Mouse (Mus musculus) neutrophil, adult 83 days (primary cell): ENCODE results near the gene Cnot6l. TPM values are rescaled to one million over a fixed set of nuclear protein-coding genes. Genes with fewer than 3 reads are reported as not detected.

Experiments used
- total RNA-seq, 2 experiments: library from RNA; stranded (reverse); gene quantifications; one replicate each; pipeline ENCODE4 v1.2.4; 2023

Gene Cnot6l
- total RNA-seq: 10 to 100 TPM; 75.7 to 78.8 TPM

GRCm38 (mm10) chr5:96164021-96164411 lies at the start of gene Cnot6l:
TSS of gene Cnot6l (minus strand) at chr5:96164171.

GRCm38 (mm10) chr5:96209459-96209858 lies 45.5 kb upstream of the Cnot6l start, which contains the start of gene Mrpl1:
TSS of gene Mrpl1 (plus strand) at chr5:96209493.

Other genes with a start within 250 kb of the Cnot6l start
- not detected for gene Cxcl13, start 207.2 kb downstream of the Cnot6l start, total RNA-seq
- gene Mrpl1, start 45.3 kb upstream of the Cnot6l start, total RNA-seq: 10 to 100 TPM in 1 of 2 experiments, 1 to 10 TPM in 1; 9.6 to 10.5 TPM
- gene Fras1, start 209.8 kb upstream of the Cnot6l start, total RNA-seq: under 1 TPM in 1 of 2 experiments, not detected in 1; 0.07 TPM